Mouse (Mus musculus) embryonic stem cell, embryonic (primary cell): ENCODE results near the gene Errfi1.
"Not testable (repeated sequence)": the region's sequence is repeated elsewhere in the genome, so short reads cannot be mapped to it uniquely, and the experiment has no call there.

Experiments
- CTCF ChIA-PET, 4 experiments: fragments of 300-600 bp in 2 of 4; fragments of 350-600 bp in 2 of 4; sonication (Branson Sonifier 250); formaldehyde crosslinking; loops; one replicate each; lab custom pipeline; 2022; ENCODE audit warnings: inconsistent platforms in 2 of 4; lab: Charles Lee
- POLR2A ChIA-PET, 4 experiments: fragments of 300-600 bp in 2 of 4; fragments of 350-600 bp in 2 of 4; sonication (Branson Sonifier 250); formaldehyde crosslinking; loops; one replicate each; lab custom pipeline; 2022; ENCODE audit warnings: antibody characterized with exemption in 4 of 4, inconsistent platforms in 1 of 4; lab: Charles Lee

Gene Errfi1

GRCm38 (mm10) chr4:150889273-150889954, 35.7 kb downstream of the Errfi1 start:
- CTCF ChIA-PET = interaction anchor here in 2 of 4 experiments (2.1 to 4.5 kb wide), 3 partner anchors 12 to 226 kb away, joined by 6 to 48 read pairs (median 12); no protein-coding TSS in a partner anchor
- POLR2A ChIA-PET = interaction anchor here in 3 of 4 experiments (0.9 to 6.3 kb wide), 5 partner anchors 10 to 35 kb away, joined by 3 to 53 read pairs (median 8); no protein-coding TSS in a partner anchor

GRCm38 (mm10) chr4:150889955-150890315, 36.2 kb downstream of the Errfi1 start:
- POLR2A ChIA-PET = interaction anchor here in 3 of 4 experiments (0.7 to 6.3 kb wide), 9 partner anchors 10 to 230 kb away, joined by 3 to 53 read pairs (median 3); no protein-coding TSS in a partner anchor
- CTCF ChIA-PET = interaction anchor here in 2 of 4 experiments (2.1 to 4.5 kb wide), 3 partner anchors 12 to 226 kb away, joined by 6 to 48 read pairs (median 12); no protein-coding TSS in a partner anchor

DNA sequence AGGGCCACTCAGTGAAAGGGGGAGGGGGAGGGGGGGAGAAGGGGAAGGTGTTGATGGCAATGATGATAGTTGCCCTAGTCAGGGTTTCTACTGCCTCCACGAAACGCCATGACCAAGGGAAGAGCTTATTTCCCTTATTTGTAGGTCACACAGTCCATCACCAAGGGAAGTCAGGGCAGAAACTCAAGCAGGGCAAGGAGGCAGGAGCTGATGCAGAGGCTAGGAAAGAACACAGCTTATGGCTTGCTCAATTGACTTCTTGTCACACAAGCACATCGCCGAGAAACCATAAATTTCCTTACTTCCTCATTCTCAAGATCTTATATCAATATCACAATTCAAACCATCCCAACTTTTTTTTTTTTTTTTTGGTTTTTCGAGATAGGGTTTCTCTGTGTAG, 37.6 kb downstream of the Errfi1 start:
- ChIA-PET CTCF (interaction anchor here (0.6 to 4.5 kb wide), 10 partner anchors 10 to 867 kb away, joined by 3 to 48 read pairs (median 4); no protein-coding TSS in a partner anchor), POLR2A (interaction anchor here (0.6 to 7.6 kb wide), 30 partner anchors 8 to 784 kb away, joined by 3 to 53 read pairs (median 4); partner anchors contain the start of gene Slc45a1 (in 1 of the 4))

- CTCF ChIA-PET = interaction anchor here (0.5 to 4.5 kb wide), 24 partner anchors 11 to 957 kb away, joined by 3 to 57 read pairs (median 4); no protein-coding TSS in a partner anchor
- POLR2A ChIA-PET = interaction anchor here (0.5 to 7.6 kb wide), 57 partner anchors 8 to 1456 kb away, joined by 3 to 53 read pairs (median 4); no protein-coding TSS in a partner anchor
Measured at GRCm38 (mm10) chr4:150894718-150895501, 41.2 kb downstream of the Errfi1 start.

GRCm38 (mm10) chr4:150896896-150897624, 43.3 kb downstream of the Errfi1 start:
- ChIA-PET CTCF (interaction anchor here in 2 of 4 experiments (0.6 to 1.4 kb wide), 5 partner anchors 219 to 237 kb away, joined by 3 to 6 read pairs (median 4); no protein-coding TSS in a partner anchor), POLR2A (interaction anchor here in 2 of 4 experiments (0.8 to 7.6 kb wide), 13 partner anchors 9 to 243 kb away, joined by 3 to 41 read pairs (median 4); no protein-coding TSS in a partner anchor)

GRCm38 (mm10) chr4:150898716-150899365, 45.1 kb downstream of the Errfi1 start:
- ChIA-PET POLR2A (interaction anchor here in 3 of 4 experiments (0.7 to 4.4 kb wide), 12 partner anchors 8 to 236 kb away, joined by 3 to 21 read pairs (median 4); partner anchors contain the start of genes Park7 (in 1 of the 3) and Tnfrsf9 (in 1 of the 3)), CTCF (interaction anchor here in 3 of 4 experiments (0.8 to 1.6 kb wide), 7 partner anchors 32 to 274 kb away, joined by 3 to 5 read pairs (median 4); no protein-coding TSS in a partner anchor)

- POLR2A ChIA-PET = interaction anchor here in 3 of 4 experiments (0.6 to 4.4 kb wide), 19 partner anchors 9 to 756 kb away, joined by 3 to 21 read pairs (median 4); partner anchors contain the start of genes Park7 (in 2 of the 3) and Tnfrsf9 (in 2 of the 3)
- CTCF ChIA-PET = interaction anchor here in 3 of 4 experiments (0.7 to 5.3 kb wide), 15 partner anchors 10 to 636 kb away, joined by 3 to 49 read pairs (median 4); no protein-coding TSS in a partner anchor
Measured at GRCm38 (mm10) chr4:150900486-150900885, 46.8 kb downstream of the Errfi1 start.

DNA sequence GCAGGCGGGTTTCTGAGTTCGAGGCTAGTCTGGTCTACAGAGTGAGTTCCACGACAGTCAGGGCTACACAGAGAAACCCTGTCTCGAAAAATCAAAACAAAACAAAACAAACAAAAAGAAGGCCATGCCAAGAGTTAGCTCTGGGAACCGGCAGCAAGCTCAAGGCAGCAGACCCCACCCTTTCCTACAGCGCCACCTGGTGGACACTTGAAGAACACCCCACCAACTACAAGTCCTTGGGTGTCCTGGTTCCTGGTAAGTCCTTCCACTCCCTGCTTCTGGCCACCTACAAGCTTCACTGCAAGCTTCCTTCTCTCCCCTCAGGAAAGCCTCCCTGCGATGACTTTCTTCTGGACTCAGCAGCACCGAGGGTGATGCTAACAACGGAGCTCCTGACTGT, 47.9 kb downstream of the Errfi1 start:
- POLR2A ChIA-PET = interaction anchor here (0.6 to 5.6 kb wide), 45 partner anchors 8 to 578 kb away, joined by 3 to 53 read pairs (median 5); partner anchors contain the start of genes Park7 (in 2 of the 4), Tnfrsf9 (in 2 of the 4) and Per3 (in 1 of the 4)
- CTCF ChIA-PET = interaction anchor here (0.5 to 5.3 kb wide), 113 partner anchors 8 to 800 kb away, joined by 3 to 73 read pairs (median 4); partner anchors contain the start of genes Park7 (in 3 of the 4), Tnfrsf9 (in 3 of the 4), Per3 (in 1 of the 4) and Vamp3 (in 1 of the 4)

- CTCF ChIA-PET = interaction anchor here (0.5 to 5.3 kb wide), 99 partner anchors 8 to 1179 kb away, joined by 3 to 73 read pairs (median 4); partner anchors contain the start of genes Park7 (in 3 of the 4), Tnfrsf9 (in 3 of the 4), Per3 (in 1 of the 4) and Vamp3 (in 1 of the 4)
Measured at GRCm38 (mm10) chr4:150902062-150902461, 48.3 kb downstream of the Errfi1 start.

GRCm38 (mm10) chr4:150903091-150903742, 49.5 kb downstream of the Errfi1 start:
- ChIA-PET POLR2A (interaction anchor here in 3 of 4 experiments (0.5 to 5.6 kb wide), 26 partner anchors 7 to 611 kb away, joined by 3 to 53 read pairs (median 5); partner anchors contain the start of genes Park7 (in 2 of the 3) and Tnfrsf9 (in 2 of the 3)), CTCF (interaction anchor here (0.6 to 5.3 kb wide), 18 partner anchors 10 to 554 kb away, joined by 3 to 73 read pairs (median 6); partner anchors contain the start of gene Vamp3 (in 1 of the 4))

More at GRCm38 (mm10) chr4:150902062-150902461, 48.3 kb downstream of the Errfi1 start:
- POLR2A ChIA-PET = interaction anchor here (0.6 to 5.6 kb wide), 47 partner anchors 8 to 578 kb away, joined by 3 to 53 read pairs (median 5); partner anchors contain the start of genes Park7 (in 2 of the 4), Tnfrsf9 (in 2 of the 4) and Per3 (in 1 of the 4)

DNA sequence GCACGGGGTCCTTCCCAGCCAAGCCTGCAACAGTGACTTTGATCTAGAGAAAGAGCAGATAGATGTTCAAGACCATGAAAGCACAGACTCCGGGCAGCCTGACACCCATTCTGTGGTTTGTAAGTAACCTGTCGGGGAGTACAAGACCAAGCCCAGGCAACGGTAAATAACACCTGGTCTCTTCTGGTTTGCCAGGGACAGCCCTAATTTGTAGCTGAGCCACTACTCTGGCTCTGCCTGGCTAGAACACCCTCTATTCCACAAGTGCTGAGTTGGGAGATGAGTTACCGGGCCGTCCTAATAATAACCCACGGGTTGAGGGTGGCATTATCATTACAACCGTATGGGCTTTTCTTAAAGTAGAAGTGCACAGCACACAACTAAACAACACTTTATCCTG, 53.4 kb downstream of the Errfi1 start:
- ChIA-PET CTCF (no interaction called here), POLR2A (interaction anchor here in 1 of 4 experiments (1.8 kb wide), 1 partner anchor 13 kb away, joined by 9 read pairs; no protein-coding TSS in a partner anchor)

DNA sequence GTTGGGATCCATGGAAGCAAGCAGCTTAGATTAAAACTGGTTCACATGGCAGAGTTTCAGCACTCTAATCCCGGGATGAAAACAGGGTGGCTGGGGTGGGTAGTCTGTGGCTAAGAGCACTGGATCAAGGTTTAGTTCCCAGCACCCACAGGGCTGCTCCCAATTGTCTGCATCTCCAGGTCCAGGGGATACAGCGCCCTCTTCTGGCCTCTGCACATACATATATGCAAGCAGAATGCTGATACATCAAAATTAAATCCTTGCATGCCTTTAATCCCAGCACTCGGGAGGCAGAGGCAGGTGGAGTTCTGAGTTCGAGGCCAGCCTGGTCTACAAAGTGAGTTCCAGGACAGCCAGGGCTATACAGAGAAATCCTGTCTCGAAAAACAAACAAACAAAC, 54.8 kb downstream of the Errfi1 start:
- POLR2A ChIA-PET = interaction anchor here in 2 of 4 experiments (0.6 to 1.8 kb wide), 3 partner anchors 13 to 18 kb away, joined by 3 to 9 read pairs (median 5); no protein-coding TSS in a partner anchor
- CTCF ChIA-PET = not testable (repeated sequence)

GRCm38 (mm10) chr4:150909451-150910156, 55.9 kb downstream of the Errfi1 start:
- POLR2A ChIA-PET = interaction anchor here in 2 of 4 experiments (0.6 to 3.2 kb wide), 5 partner anchors 8 to 30 kb away, joined by 3 to 12 read pairs (median 3); no protein-coding TSS in a partner anchor
- CTCF ChIA-PET = interaction anchor here in 3 of 4 experiments (1.0 to 1.6 kb wide), 4 partner anchors 8 to 246 kb away, joined by 3 to 7 read pairs (median 4); no protein-coding TSS in a partner anchor

- CTCF ChIA-PET = interaction anchor here (0.5 to 1.6 kb wide), 8 partner anchors 9 to 247 kb away, joined by 3 to 7 read pairs (median 4); no protein-coding TSS in a partner anchor
Measured at GRCm38 (mm10) chr4:150910164-150910951, 56.6 kb downstream of the Errfi1 start.

More at GRCm38 (mm10) chr4:150910164-150910951, 56.6 kb downstream of the Errfi1 start:
- POLR2A ChIA-PET = interaction anchor here in 3 of 4 experiments (0.6 to 3.2 kb wide), 12 partner anchors 8 to 650 kb away, joined by 3 to 12 read pairs (median 4); no protein-coding TSS in a partner anchor
